Mouse (Mus musculus) liver, embryonic 14.5 days (tissue): ENCODE data around the gene Muc13. TPM values are rescaled to one million over a fixed set of nuclear protein-coding genes. Genes with fewer than 3 reads are reported as not detected.

ENCODE experiments used
- ATAC-seq: fragments of 200-750 bp; cut with Nextera tagmentation; 2 replicates; pipeline ENCODE4 v1.8.0; 2017; ENCODE audit warnings: moderate number of reproducible peaks, mild to moderate bottlenecking, moderate library complexity; ENCODE audit not compliant: insufficient read depth
- DNase-seq, 3 experiments: peaks; one replicate each; pipeline ENCODE4 v3.0.0-alpha.2; 2012 to 2013; ENCODE audit warnings: low read depth in 3 of 3, low spot score in 3 of 3
- H3K27ac ChIP-seq: fragments of 300-500 bp; sonication (generic); 2 replicates; pipeline ENCODE4 v1.5.1; 2014; ENCODE audit warnings: moderate library complexity, mild to moderate bottlenecking, control low read depth, inconsistent platforms
- H3K27me3 ChIP-seq: fragments of 300-500 bp; sonication (generic); 2 replicates; pipeline ENCODE4 v1.6.1; 2014; ENCODE audit warnings: mild to moderate bottlenecking, low read length, moderate library complexity; ENCODE audit not compliant: control insufficient read depth, insufficient read depth
- H3K36me3 ChIP-seq: fragments of 300-500 bp; sonication (generic); replicated peaks from 2 replicates; pipeline ENCODE4 v1.6.1; 2014; ENCODE audit warnings: low read depth; ENCODE audit not compliant: control insufficient read depth, insufficient read depth
- H3K4me1 ChIP-seq, 2 experiments: fragments of 200-500 bp in 1 of 2; fragments of 300-500 bp in 1 of 2; sonication (generic) in 1 of 2; replicated peaks; 2 replicates each; pipeline ENCODE4 v1.6.1; 2012 to 2014; ENCODE audit warnings: antibody characterized with exemption in 1 of 2, inconsistent platforms in 1 of 2, low read length in 1 of 2; ENCODE audit not compliant: control insufficient read depth in 2 of 2, insufficient read depth in 2 of 2
- H3K4me2 ChIP-seq: fragments of 300-500 bp; sonication (generic); 2 replicates; pipeline ENCODE4 v1.6.1; 2014; ENCODE audit warnings: low read depth, mild to moderate bottlenecking, control low read depth, moderate library complexity
- H3K4me3 ChIP-seq, 2 experiments: fragments of 200-500 bp in 1 of 2; fragments of 300-500 bp in 1 of 2; sonication (generic) in 1 of 2; 2 replicates each; pipeline ENCODE4 v1.5.1; 2012 to 2014; ENCODE audit warnings: low read depth in 2 of 2, low read length in 2 of 2, mild to moderate bottlenecking in 2 of 2, control low read depth in 1 of 2, inconsistent platforms in 1 of 2, moderate library complexity in 1 of 2; ENCODE audit not compliant: insufficient read depth in 1 of 2
- H3K9ac ChIP-seq: fragments of 300-500 bp; sonication (generic); replicated peaks from 2 replicates; pipeline ENCODE4 v1.6.1; 2014; ENCODE audit warnings: mild to moderate bottlenecking, control low read depth, moderate library complexity
- H3K9me3 ChIP-seq: fragments of 300-500 bp; sonication (generic); 2 replicates; pipeline ENCODE4 v1.6.1; 2016; ENCODE audit warnings: low read length, mixed read lengths; ENCODE audit not compliant: control insufficient read depth
- CTCF ChIP-seq: IDR thresholded peaks from 2 replicates; pipeline ENCODE4 v1.5.1; 2016; ENCODE audit warnings: antibody characterized with exemption, low read depth, control low read depth
- EP300 ChIP-seq: IDR thresholded peaks from 2 replicates; pipeline ENCODE4 v1.6.1; 2016; ENCODE audit warnings: antibody characterized with exemption, low read depth
- WGBS: fragments of 180-500 bp; shearing (Covaris S2); extraction: QIAGEN DNeasy Blood & Tissue Kit; methylation state at CpG from one replicate; pipeline ENCODE4 v1.1.7; 2014; ENCODE audit not compliant: insufficient replicate concordance; 5-methylcytosine and 5-hydroxymethylcytosine counted together
- polyA plus RNA-seq, 2 experiments: library from polyadenylated mRNA; depleted of rRNA in 1 of 2; stranded (reverse) in 1 of 2; unstranded in 1 of 2; fragments of >200 nt; fragmentation: Nextera tagmentation in 1 of 2; extraction: Ambion mirVana in 1 of 2; gene quantifications; 2 replicates each; pipeline versions ENCODE4 v1.2.1 to v1.2.3; 2012 to 2014

Muc13 gene
- polyA plus RNA-seq, 2 experiments = 1.4 to 1.9 TPM

DNA sequence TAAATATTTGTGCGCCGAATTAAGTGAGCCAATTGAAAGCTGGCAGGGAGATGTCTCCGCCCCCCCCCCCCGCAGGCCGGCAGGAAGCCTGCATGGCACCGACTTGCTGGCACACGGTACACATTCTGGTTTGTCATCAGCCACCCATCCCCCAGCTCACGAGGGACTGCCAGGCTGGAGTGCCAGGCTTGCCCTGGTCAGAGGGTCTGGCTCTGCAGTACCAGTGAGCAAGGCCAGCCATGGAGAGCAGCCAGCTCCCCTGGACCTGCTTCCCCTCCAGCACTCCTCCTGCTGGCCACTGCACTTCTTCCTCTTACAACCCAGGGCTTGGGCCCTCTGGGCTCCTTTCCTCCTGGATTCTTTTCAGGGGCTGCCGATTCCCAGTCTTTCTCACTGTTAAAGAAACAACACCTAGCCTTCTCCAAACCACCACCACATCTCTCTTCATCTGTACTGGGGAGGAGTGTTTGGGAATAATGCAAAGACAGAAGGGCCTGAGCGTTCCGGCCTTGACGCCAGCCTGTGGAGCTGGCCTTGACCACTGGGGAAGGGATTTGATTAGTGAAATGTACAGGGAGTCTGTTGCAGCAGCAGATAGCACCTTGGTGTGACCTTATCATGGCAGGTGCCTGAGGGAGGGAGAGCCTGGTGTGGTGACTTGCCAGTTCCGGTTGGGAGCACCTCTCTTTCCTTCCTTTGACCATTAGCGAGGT, 66.3 kb downstream of the Muc13 start:
- ATAC-seq = no peak

DNA sequence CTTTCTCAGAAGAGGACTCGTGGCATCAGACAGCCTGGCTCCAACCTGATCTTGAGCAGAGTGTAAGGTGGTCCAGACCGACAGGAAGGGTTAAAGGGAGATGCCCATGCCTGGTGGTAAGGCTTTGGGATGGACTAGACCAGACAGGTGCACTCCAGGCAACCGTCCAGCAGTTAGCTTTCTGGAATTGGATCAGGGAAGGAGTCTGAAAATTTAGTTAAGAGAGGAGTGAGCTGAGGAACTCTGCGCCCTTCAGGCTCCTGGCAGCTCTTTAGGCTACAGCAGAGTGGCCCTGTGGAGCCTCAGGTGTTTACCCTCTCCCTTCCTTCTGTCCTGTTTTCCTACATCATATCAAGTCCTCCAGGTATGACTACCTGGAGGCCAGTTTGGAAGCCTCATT, 68.6 kb downstream of the Muc13 start:
- H3K4me2 ChIP-seq = no peak overlapping the region
- no peak overlapping the region for H3K9ac ChIP-seq
- no peak for TF ChIP-seq EP300
- no peak for TF ChIP-seq CTCF
- DNase-seq = no peak
- no peaks in the 10 kb centered on the region for H3K9me3 ChIP-seq
- H3K4me1 ChIP-seq = peaks cover 0 to 2% of the 10 kb centered on the region in 2 experiments; a peak in 1 of 4 replicates
- WGBS = 41% methylated on average over 4 of the region's 4 CpGs
- ATAC-seq = no peak
- no peaks in the 10 kb centered on the region for H3K27me3 ChIP-seq
- no peaks in the 10 kb centered on the region for H3K36me3 ChIP-seq
- H3K27ac ChIP-seq = no peak overlapping the region
- no peak overlapping the region for H3K4me3 ChIP-seq

More for the DNA sequence above, 66.3 kb downstream of the Muc13 start:
- peaks cover 0 to 2% of the 10 kb centered on the region in 2 experiments; a peak in 1 of 4 replicates for H3K4me1 ChIP-seq
- no peak for TF ChIP-seq EP300
- peak; percentile 28 for TF ChIP-seq CTCF
- H3K9ac ChIP-seq = no peak overlapping the region
- WGBS = 49% methylated on average over 14 of the region's 14 CpGs
- H3K4me2 ChIP-seq = no peak overlapping the region
- no peak overlapping the region for H3K27ac ChIP-seq
- H3K27me3 ChIP-seq = no peaks in the 10 kb centered on the region
- H3K36me3 ChIP-seq = no peaks in the 10 kb centered on the region
- H3K9me3 ChIP-seq = no peaks in the 10 kb centered on the region
- no peak for DNase-seq
- H3K4me3 ChIP-seq = no peak overlapping the region

DNA sequence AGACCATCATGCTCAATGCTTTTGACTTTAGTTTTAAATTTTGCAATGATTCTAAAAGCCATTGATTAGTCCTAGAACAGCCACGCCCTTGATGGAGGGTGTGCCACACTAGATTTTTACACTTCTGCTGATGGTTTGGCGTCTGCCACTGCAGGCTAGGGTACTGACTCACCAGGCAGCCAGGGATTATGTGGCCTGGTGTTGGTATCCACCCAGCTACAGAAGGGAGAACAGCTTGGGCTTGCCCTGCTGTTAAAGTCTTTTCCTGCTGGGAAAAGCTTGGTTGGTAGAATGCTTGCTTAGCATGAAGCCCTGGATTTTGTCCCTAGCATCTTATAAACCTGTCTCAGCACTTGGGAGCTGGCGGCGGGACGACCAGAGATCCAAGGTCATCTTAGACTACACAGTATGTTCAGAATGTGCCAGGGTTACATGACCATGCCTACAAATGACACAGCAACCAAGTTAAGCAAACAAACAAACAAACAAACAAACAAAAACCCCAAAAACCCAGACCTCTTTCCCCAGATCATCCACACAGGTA, 69.4 kb downstream of the Muc13 start:
- no peaks in the 10 kb centered on the region for H3K27me3 ChIP-seq
- H3K9ac ChIP-seq = no peak overlapping the region
- H3K36me3 ChIP-seq = no peaks in the 10 kb centered on the region
- H3K4me3 ChIP-seq = no peak overlapping the region
- H3K27ac ChIP-seq = no peak overlapping the region
- no peak for ATAC-seq
- H3K4me1 ChIP-seq = peaks cover 0 to 2% of the 10 kb centered on the region in 2 experiments; a peak in 1 of 4 replicates
- no peaks in the 10 kb centered on the region for H3K9me3 ChIP-seq
- TF ChIP-seq CTCF = no peak
- no peak for TF ChIP-seq EP300
- WGBS = 56% methylated on average over 5 of the region's 5 CpGs
- no peak overlapping the region for H3K4me2 ChIP-seq
- DNase-seq = no peak

Other genes with a start within 250 kb of the Muc13 start
- gene Heg1, start 109.7 kb upstream of the Muc13 start, polyA plus RNA-seq (2012; rRNA removed) = 3.2 and 3.5 TPM in 2 replicates
- 3.5 and 4.0 TPM in 2 replicates for gene Heg1, start 109.7 kb upstream of the Muc13 start, polyA plus RNA-seq (2014; fragmentation: Nextera tagmentation; extraction: Ambion mirVana)
- gene Itgb5, start 35.6 kb downstream of the Muc13 start, polyA plus RNA-seq (2012; rRNA removed) = 13.7 and 14.1 TPM in 2 replicates
- gene Itgb5, start 35.6 kb downstream of the Muc13 start, polyA plus RNA-seq (2014; fragmentation: Nextera tagmentation; extraction: Ambion mirVana) = 10.8 and 13.9 TPM in 2 replicates
- gene Umps, start 173.0 kb downstream of the Muc13 start, polyA plus RNA-seq (2012; rRNA removed) = 15.2 and 23.7 TPM in 2 replicates
- 38.9 and 40.2 TPM in 2 replicates for gene Umps, start 173.0 kb downstream of the Muc13 start, polyA plus RNA-seq (2014; fragmentation: Nextera tagmentation; extraction: Ambion mirVana)